Mouse (Mus musculus) bone marrow macrophage, adult 2 months (primary cell): ENCODE measurements around the gene Macrod2.

ENCODE experiments used
- CTCF ChIP-seq: IDR thresholded peaks from 2 replicates; pipeline ENCODE4 v1.5.1; 2012; ENCODE audit warnings: low read depth, mild to moderate bottlenecking, low read length, moderate library complexity
- POLR2A ChIP-seq: IDR thresholded peaks from 2 replicates; pipeline ENCODE4 v1.6.1; 2012; ENCODE audit warnings: mild to moderate bottlenecking, low read depth, low read length, borderline replicate concordance

DNA sequence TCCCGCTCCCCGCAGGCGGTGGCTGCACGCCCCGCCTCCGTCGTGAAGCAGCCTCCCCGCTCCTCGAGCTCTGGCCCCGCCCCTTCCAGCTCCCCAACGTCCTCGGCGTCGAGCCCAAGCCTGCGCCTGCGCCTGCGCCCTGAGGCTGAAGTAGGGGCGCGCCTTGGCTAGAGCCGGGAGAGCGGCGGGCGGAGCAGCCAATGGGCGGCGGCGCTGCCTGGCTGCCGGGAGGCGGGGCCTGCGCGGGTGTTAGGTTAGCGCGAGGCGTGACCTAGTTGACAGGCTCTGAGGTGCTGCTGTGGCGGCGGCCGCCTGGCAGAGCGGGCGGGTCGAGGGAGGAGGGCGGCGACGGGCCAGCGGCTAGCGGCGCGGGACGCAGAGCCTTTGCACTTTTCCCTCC is at the start of gene Macrod2:
- TF ChIP-seq CTCF (no peak), POLR2A (no peak)
